Mouse (Mus musculus): Measurements from ENCODE around the gene Lrch3. TPM values are rescaled to one million over a fixed set of nuclear protein-coding genes. Genes with fewer than 3 reads are reported as not detected.
A peak's percentile ranks its signal among the peaks of the same experiment; 100 is the strongest.
"Not testable (repeated sequence)": the region's sequence is repeated elsewhere in the genome, so short reads cannot be mapped to it uniquely, and the experiment has no call there.

Lrch3 gene
- polyA plus RNA-seq, 1 experiment from 2014 or later = 6.2 TPM

DNA sequence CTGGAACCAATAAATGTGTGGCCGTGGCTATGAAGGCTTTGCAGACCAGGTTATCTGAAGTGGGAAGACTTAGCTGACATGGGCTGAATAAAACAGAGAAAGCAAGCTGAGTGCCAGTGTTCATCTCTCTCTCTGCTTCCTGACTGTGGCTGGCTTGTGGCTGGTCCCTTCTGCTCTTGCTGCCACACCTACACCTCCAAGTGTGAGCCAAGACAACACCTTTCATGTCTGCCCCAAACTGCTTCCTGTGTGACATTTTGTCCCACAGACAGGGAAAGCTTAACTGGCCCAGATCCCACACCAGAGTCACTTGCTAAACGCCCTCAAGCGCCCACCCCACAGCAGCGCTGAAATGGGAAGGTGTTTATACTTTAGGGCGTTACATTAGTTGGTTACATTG lies 139.2 kb downstream of the Lrch3 start:
- 63% methylated on average over 5 of the region's 5 CpGs for WGBS (ENCODE audit: insufficient replicate concordance)
- no peak overlapping the region for H3K4me2 ChIP-seq
- H3K9ac ChIP-seq = no peak overlapping the region
- H3K36me3 ChIP-seq (replicated peaks) = peaks cover 4% of the 10 kb centered on the region
- no peak for ATAC-seq (ENCODE audit: insufficient read depth)
- no peak overlapping the region for H3K27ac ChIP-seq (replicated peaks)
- H3K9me3 ChIP-seq (replicated peaks) = no peaks in the 10 kb centered on the region
- H3K4me3 ChIP-seq (replicated peaks) = no peak overlapping the region
- no peaks in the 10 kb centered on the region for H3K27me3 ChIP-seq
- peaks cover 10% of the 10 kb centered on the region for H3K4me1 ChIP-seq (replicated peaks)

DNA sequence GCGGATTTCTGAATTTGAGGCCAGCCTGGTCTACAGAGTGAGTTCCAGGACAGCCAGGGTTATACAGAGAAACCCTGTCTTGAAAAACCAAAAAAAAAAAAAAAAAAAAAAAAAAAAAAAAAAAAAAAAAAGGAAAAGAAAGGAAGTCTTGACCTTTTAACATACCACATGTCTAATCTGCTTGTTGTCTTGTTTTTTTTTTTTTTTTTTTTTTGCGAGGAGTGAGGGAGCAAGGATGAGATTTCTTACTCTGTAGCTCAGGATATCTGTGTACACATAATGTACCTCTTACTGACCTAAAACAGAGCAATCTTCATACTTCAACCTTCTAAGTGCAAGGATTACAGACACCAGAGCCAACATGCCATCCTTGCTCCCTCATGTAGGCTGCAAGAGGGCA lies 141.0 kb downstream of the Lrch3 start:
- not testable (repeated sequence) for H3K9me3 ChIP-seq (replicated peaks); H3K27ac ChIP-seq (replicated peaks); H3K9ac ChIP-seq; H3K27me3 ChIP-seq; H3K4me3 ChIP-seq (replicated peaks); H3K4me2 ChIP-seq; ATAC-seq (ENCODE audit: insufficient read depth)
- Histone ChIP-seq H3K4me1 (replicated peaks) (peaks cover 26% of the 10 kb centered on the region), H3K36me3 (replicated peaks) (peaks cover 22% of the 10 kb centered on the region)
- WGBS (ENCODE audit: insufficient replicate concordance) = 54% methylated on average over 2 of the region's 2 CpGs

DNA sequence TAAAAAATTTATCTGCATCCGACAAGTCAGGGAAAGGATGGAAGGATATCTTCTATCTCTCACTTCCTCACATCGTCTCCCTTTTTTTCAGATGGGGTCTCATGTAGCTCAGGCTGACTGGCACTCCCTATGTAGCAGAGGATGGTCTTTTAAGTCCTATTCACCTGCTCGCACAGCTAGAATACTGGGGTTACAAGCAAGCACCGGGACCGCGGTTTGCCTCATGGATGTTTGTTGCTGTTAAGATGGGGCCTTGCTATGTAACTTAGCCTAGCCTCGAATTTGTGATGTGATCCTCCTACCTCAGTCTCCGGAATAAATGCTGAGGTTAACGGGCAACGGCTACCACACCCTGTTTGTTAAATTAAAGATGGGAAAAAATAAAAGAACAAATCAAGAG lies 141.8 kb downstream of the Lrch3 start:
- Histone ChIP-seq H3K4me2 (peak overlapping the region; percentile 73), H3K4me1 (replicated peaks) (peaks cover 26% of the 10 kb centered on the region), H3K4me3 (replicated peaks) (peak overlapping the region; percentile 85), H3K9ac (peak overlapping the region; percentile 39; the same call in 1 of the 2 replicates), H3K9me3 (replicated peaks) (no peaks in the 10 kb centered on the region), H3K27ac (replicated peaks) (no peak overlapping the region), H3K27me3 (no peaks in the 10 kb centered on the region), H3K36me3 (replicated peaks) (peaks cover 29% of the 10 kb centered on the region)
- 16% methylated on average over 10 of the region's 10 CpGs for WGBS (ENCODE audit: insufficient replicate concordance)
- no peak for ATAC-seq (ENCODE audit: insufficient read depth)

DNA sequence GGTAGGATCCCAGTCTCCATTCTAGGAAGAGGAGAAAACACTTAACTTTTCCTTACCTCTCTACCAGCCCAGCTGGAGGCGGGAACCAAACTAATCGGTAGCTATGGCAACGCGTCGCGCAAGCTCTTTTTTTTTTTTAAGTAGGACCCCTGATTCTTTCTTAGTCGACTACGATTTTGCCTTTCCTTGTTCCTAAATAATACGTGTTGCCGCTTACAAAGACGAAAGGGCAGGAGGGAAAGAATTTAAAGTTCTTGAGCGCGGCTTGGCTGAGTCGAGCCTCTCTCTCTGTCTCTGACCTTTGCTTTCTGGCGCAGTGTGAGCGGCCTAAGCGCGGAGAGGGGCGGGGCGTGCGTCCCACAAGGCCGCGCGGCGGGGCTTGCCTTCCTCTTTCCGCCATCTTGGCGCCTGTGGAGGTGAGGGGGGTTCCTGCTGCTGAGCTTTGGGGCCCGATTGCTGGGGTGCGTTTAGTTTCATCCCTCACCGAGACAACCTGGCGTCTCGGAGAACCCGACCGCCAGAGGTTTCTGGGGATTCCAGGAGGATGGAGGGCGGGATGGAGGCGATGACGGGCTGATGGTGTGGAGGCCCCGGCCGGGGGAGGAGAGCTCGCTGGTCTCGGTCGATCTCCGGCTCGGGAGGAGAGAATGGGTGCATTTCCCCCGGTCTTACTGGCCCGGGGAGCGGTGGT lies 142.3 kb downstream of the Lrch3 start, which contains the start of the genes Iqcg and Rpl35a:
Gene Iqcg (minus strand): TSS at position 124 of the 691 bp plus-strand sequence.
Gene Rpl35a (plus strand): TSS at position 359 of the 691 bp plus-strand sequence.
- H3K36me3 ChIP-seq (replicated peaks) = peaks cover 33% of the 10 kb centered on the region
- H3K4me2 ChIP-seq = peak within 1 kb of the TSS; percentile 73
- peak within 1 kb of the TSS; percentile 79 for H3K27ac ChIP-seq (replicated peaks)
- WGBS (ENCODE audit: insufficient replicate concordance) = under 1% methylated on average over 47 of the region's 47 CpGs
- no peaks in the 10 kb centered on the region for H3K9me3 ChIP-seq (replicated peaks)
- peak within 1 kb of the TSS; percentile 85 for H3K4me3 ChIP-seq (replicated peaks)
- peak; percentile 85 for ATAC-seq (ENCODE audit: insufficient read depth)
- no peaks in the 10 kb centered on the region for H3K27me3 ChIP-seq
- peaks cover 26% of the 10 kb centered on the region for H3K4me1 ChIP-seq (replicated peaks)
- H3K9ac ChIP-seq = peak within 1 kb of the TSS; percentile 90

DNA sequence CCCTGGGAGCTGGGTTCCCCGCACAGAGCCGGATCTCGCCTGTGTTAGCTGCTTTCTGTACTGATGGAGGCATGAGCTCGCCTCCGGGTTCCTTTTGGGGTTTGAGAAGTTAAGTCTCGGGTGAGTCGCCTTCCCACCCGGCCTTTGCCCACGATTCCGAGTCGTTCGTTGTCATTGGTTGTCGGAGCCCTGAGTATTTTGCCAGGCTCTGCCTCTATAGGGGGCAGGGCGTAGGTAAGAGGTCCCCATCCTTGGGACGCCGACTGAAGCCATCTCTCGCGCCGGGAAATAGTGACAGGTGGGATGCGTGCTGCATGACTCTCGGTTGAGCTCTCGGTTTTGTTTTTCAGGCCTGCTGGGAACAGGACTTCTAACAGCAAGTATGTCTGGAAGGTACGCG lies 142.9 kb downstream of the Lrch3 start:
- peak overlapping the region; percentile 85 for H3K4me3 ChIP-seq (replicated peaks)
- H3K9ac ChIP-seq = peak overlapping the region; percentile 90
- H3K4me2 ChIP-seq = peak overlapping the region; percentile 73
- under 1% methylated on average over 24 of the region's 24 CpGs for WGBS (ENCODE audit: insufficient replicate concordance)
- no peaks in the 10 kb centered on the region for H3K27me3 ChIP-seq
- H3K4me1 ChIP-seq (replicated peaks) = peaks cover 31% of the 10 kb centered on the region
- H3K9me3 ChIP-seq (replicated peaks) = no peaks in the 10 kb centered on the region
- H3K27ac ChIP-seq (replicated peaks) = peak overlapping the region; percentile 79
- peaks cover 33% of the 10 kb centered on the region for H3K36me3 ChIP-seq (replicated peaks)
- ATAC-seq (ENCODE audit: insufficient read depth) = peak; percentile 45

DNA sequence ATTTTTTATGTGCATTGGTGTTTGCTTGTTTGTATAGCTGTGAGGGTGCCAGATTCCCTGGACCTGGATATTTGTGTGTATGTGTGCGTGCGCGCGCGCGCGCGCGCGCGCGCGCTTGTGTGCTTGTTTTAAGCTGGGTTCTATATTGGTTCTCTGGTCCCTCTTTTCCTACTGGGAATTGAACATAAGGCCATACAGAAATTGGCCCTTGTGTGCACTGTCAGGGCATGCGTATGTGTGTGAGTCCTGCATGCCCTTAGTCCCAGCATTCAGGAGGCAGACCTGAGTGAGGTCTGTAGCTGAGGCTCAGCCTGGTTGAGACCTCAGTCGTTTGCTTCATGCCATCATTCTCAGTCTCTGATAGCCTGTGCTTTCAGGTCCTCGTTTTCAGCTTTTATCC lies 144.1 kb downstream of the Lrch3 start:
- peak overlapping the region; percentile 73 for H3K4me2 ChIP-seq
- no peak overlapping the region for H3K27ac ChIP-seq (replicated peaks)
- peak overlapping the region; percentile 85 for H3K4me3 ChIP-seq (replicated peaks)
- no peak for ATAC-seq (ENCODE audit: insufficient read depth)
- no peaks in the 10 kb centered on the region for H3K9me3 ChIP-seq (replicated peaks)
- no peaks in the 10 kb centered on the region for H3K27me3 ChIP-seq
- peak overlapping the region; percentile 16; the same call in 1 of the 2 replicates for H3K9ac ChIP-seq
- H3K4me1 ChIP-seq (replicated peaks) = peaks cover 41% of the 10 kb centered on the region
- WGBS (ENCODE audit: insufficient replicate concordance) = 82% methylated on average over 16 of the region's 16 CpGs
- H3K36me3 ChIP-seq (replicated peaks) = peaks cover 33% of the 10 kb centered on the region

DNA sequence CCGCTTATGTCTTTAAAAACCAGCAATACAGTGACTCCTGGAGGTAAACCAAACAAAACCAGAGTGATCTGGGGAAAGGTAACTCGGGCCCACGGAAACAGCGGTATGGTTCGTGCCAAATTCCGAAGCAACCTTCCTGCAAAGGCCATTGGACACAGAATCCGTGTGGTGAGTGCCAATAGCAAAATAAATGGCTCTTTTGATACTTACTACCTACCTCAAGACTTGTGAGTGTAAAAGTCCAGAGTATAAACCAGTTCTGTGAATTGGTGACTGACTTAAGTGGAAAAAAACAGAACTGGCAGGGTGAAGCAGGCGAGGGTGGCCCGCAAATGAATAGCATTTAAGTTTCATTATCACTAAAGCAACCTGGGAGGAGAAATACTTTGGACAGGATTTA lies 144.8 kb downstream of the Lrch3 start:
- Histone ChIP-seq H3K36me3 (replicated peaks) (peaks cover 33% of the 10 kb centered on the region), H3K4me1 (replicated peaks) (peaks cover 47% of the 10 kb centered on the region), H3K4me2 (peak overlapping the region; percentile 73), H3K4me3 (replicated peaks) (peak overlapping the region; percentile 85; the same call in 1 of the 2 replicates)
- H3K27ac ChIP-seq (replicated peaks); H3K27me3 ChIP-seq; H3K9me3 ChIP-seq (replicated peaks); H3K9ac ChIP-seq; ATAC-seq (ENCODE audit: insufficient read depth): not testable (repeated sequence)
- WGBS (ENCODE audit: insufficient replicate concordance) = 79% methylated on average over 9 of the region's 9 CpGs

DNA sequence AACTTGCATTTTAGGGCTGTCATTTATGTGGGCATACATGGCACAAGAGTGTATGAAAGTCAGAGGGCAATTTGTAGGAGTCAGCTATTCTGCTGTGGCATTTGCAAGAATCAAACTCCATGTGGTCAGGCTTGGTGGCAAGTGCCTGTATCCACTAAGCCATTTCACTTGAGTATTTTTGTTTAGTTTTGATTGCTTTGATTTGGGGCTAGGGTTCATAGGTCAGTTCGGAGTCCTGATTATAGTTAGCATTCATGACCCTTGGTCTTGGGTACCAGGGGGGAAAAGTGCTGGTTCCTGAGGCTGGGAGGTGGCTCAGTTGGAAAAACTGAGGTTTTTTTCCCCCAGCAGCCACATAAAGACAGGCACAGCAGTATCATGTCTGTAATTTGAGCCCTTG lies 145.6 kb downstream of the Lrch3 start:
- H3K4me3 ChIP-seq (replicated peaks) = no peak overlapping the region
- no peaks in the 10 kb centered on the region for H3K9me3 ChIP-seq (replicated peaks)
- H3K27me3 ChIP-seq = no peaks in the 10 kb centered on the region
- ATAC-seq (ENCODE audit: insufficient read depth) = no peak
- no peak overlapping the region for H3K9ac ChIP-seq
- peaks cover 33% of the 10 kb centered on the region for H3K36me3 ChIP-seq (replicated peaks)
- no peak overlapping the region for H3K4me2 ChIP-seq
- peaks cover 51% of the 10 kb centered on the region for H3K4me1 ChIP-seq (replicated peaks)
- WGBS (ENCODE audit: insufficient replicate concordance) = 68% methylated on average over 1 of the region's 1 CpGs
- no peak overlapping the region for H3K27ac ChIP-seq (replicated peaks)

DNA sequence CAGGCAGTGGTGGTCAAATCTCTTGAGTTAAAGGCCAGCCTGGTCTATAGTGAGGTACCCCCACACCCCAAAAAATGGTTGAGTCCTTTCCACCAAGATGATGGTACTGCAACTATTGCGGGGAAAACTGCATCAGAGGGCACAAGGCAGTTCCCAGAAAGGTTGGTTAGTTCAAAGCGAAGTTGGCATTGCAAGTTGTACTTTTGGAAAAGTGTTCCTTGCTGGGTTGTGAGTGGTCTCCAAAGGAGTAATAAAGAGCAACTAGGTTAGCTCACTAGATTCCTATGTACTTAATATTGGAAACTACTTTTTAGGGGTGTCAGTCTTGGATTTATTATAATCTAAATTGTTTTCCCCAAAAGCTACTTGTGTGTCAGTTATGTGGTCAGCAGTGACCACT lies 147.0 kb downstream of the Lrch3 start:
- peaks cover 46% of the 10 kb centered on the region for H3K4me1 ChIP-seq (replicated peaks)
- H3K36me3 ChIP-seq (replicated peaks) = peaks cover 33% of the 10 kb centered on the region
- no peak for ATAC-seq (ENCODE audit: insufficient read depth)
- H3K4me2 ChIP-seq = 0 out of 2 replicates have a peak overlapping the region, but pooled peaks have one; percentile 97
- H3K27ac ChIP-seq (replicated peaks) = no peak overlapping the region
- no peak overlapping the region for H3K9ac ChIP-seq
- H3K9me3 ChIP-seq (replicated peaks) = no peaks in the 10 kb centered on the region
- no peaks in the 10 kb centered on the region for H3K27me3 ChIP-seq
- WGBS (ENCODE audit: insufficient replicate concordance) = 71% methylated on average over 2 of the region's 2 CpGs
- H3K4me3 ChIP-seq (replicated peaks) = no peak overlapping the region

DNA sequence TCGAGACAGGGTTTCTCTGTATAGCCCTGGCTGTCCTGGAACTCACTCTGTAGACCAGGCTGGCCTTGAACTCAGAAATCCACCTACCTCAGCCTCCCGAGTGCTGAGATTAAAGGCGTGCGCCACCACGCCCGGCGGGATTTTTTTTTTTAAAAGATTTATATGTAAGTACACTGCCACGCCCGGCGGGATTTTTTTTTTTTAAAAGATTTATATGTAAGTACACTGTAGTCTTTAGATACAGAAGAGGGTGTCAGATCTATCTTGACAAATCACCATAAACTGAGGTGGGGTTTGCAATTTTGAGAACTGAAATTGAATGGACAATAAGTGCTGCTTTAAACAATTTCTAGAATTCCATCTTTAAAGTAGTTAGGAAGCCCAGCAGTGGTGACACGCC lies 147.5 kb downstream of the Lrch3 start:
- WGBS (ENCODE audit: insufficient replicate concordance) = 31% methylated on average over 11 of the region's 11 CpGs

DNA sequence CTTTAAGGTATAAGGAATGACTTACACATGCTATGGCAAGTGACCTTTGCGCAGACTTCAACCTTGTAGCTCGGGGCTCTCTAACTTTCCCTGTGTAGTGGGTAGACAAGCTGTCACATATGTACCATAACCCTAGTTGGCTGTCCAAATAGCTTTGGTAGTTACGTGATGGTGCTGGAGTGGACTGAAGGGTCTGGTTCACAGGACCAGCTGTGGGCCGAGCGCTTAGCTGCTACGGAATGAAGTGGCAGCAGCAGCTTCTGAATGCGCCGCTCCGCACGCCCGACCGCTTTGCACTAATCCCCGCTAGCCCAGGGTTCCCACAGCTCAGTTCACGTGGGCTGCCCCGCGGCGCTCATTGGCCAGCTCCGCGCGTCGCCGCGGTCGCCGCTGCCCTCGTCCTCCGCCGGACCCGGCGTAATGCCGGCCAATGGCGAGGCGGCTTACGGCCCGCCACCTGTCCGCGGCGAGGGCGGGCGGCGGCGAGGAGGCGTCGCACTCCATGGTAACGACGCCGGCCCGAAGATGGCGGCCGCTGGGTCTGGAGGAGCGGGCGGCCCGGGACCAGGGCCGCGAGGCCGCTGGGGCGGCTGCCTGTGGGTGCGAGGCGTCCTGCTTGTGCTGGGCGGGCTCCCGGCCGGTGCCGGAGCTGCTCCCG lies 148.3 kb downstream of the Lrch3 start, which contains the start of gene Lmln:
Gene Lmln (plus strand): TSS at position 498 of the 658 bp plus-strand sequence.
- H3K9me3 ChIP-seq (replicated peaks) = no peaks in the 10 kb centered on the region
- H3K27ac ChIP-seq (replicated peaks) = peak within 1 kb of the TSS; percentile 81
- under 1% methylated on average over 63 of the region's 64 CpGs for WGBS (ENCODE audit: insufficient replicate concordance)
- peak within 1 kb of the TSS; percentile 97 for H3K4me2 ChIP-seq
- peak within 1 kb of the TSS; percentile 68 for H3K9ac ChIP-seq
- peaks cover 33% of the 10 kb centered on the region for H3K36me3 ChIP-seq (replicated peaks)
- H3K4me1 ChIP-seq (replicated peaks) = peaks cover 45% of the 10 kb centered on the region
- no peaks in the 10 kb centered on the region for H3K27me3 ChIP-seq
- ATAC-seq (ENCODE audit: insufficient read depth) = peak; percentile 93
- peak within 1 kb of the TSS; percentile 88 for H3K4me3 ChIP-seq (replicated peaks)

More for the DNA sequence above, 147.5 kb downstream of the Lrch3 start:
- Histone ChIP-seq H3K36me3 (replicated peaks) (peaks cover 33% of the 10 kb centered on the region), H3K27ac (replicated peaks) (peak overlapping the region; percentile 81; the same call in 1 of the 2 replicates), H3K9ac (no peak overlapping the region), H3K9me3 (replicated peaks) (no peaks in the 10 kb centered on the region), H3K4me1 (replicated peaks) (peaks cover 45% of the 10 kb centered on the region), H3K27me3 (no peaks in the 10 kb centered on the region), H3K4me2 (peak overlapping the region; percentile 97), H3K4me3 (replicated peaks) (peak overlapping the region; percentile 88)
- no peak for ATAC-seq (ENCODE audit: insufficient read depth)

All from liver, embryonic 15.5 days (tissue).